Mouse (Mus musculus): ENCODE results near the gene Kcp.

DNA sequence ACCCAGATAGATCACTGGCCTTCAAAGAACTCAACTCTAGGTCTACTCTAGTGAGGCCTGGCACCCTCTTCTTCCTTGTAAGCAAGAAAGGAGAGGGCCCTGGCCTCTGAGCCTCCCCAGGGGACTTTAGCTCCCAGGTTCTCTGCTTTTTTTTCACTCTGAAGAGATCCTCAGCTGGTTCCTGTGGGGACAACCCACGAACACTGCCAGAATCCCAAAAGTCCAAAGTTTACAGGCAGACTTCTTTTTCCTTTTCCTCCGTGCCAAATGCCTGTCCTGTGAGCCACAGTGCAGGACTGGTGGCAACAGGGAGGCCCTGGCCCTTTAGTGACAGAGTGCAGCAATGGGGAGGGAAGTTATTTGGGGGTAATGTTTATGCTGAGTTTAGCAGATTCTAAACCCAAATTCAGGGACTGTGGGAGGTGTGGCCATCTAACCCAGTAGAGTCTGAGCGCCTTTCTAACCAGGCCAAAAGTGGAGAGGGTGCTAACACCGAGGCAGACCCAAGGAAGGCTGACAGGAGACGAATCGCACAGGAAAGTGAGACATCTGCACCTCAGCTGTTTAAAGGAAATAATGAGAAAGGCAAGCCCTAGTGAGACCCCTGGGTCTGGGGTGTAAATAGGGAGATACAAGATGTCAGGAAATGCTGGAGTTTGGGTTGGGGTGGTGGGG, 15.0 kb upstream of the Kcp start:
- no peak for TF ChIP-seq CTCF (IDR thresholded peaks at IDR 0.05; ENCODE audit: control insufficient read depth, insufficient read depth, low read length)
- TF ChIP-seq POLR2A (IDR thresholded peaks at IDR 0.05; ENCODE audit: borderline replicate concordance, control insufficient read depth, low read depth, low read length), result no peak
